Mouse (Mus musculus): ENCODE measurements around the gene Reep6.
A peak's percentile ranks its signal among the peaks of the same experiment; 100 is the strongest.

Gene Reep6

GRCm38 (mm10) chr10:80301256-80302081 is 28.3 kb upstream of the Reep6 start:
- DNase-seq (ENCODE audit: low spot score): no peak

GRCm38 (mm10) chr10:80302082-80302355 is 27.7 kb upstream of the Reep6 start:
- no peak for DNase-seq (ENCODE audit: low spot score)

- DNase-seq (ENCODE audit: low spot score): no peak
Observed at GRCm38 (mm10) chr10:80302471-80302881, 27.3 kb upstream of the Reep6 start.

DNA sequence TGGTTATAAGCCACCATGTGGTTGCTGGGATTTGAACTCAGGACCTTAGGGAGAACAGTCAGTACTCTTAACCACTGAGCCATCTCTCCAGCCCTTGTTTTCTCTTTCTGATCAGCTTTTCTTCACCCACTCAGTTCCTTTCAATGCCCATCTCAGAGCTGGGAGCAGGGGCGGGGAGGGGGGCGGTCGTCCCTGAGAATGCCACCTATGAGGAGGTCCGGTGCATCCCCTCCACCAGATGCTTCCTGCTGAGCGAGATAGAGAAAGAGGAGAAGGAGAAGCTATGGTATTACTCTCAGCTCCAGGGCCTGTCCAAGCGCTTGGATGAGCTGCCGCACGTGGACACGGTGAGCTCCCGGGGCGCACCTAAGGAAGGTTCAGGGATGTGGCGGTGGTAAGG is 25.3 kb upstream of the Reep6 start:
- DNase-seq (ENCODE audit: low spot score): no peak

DNA sequence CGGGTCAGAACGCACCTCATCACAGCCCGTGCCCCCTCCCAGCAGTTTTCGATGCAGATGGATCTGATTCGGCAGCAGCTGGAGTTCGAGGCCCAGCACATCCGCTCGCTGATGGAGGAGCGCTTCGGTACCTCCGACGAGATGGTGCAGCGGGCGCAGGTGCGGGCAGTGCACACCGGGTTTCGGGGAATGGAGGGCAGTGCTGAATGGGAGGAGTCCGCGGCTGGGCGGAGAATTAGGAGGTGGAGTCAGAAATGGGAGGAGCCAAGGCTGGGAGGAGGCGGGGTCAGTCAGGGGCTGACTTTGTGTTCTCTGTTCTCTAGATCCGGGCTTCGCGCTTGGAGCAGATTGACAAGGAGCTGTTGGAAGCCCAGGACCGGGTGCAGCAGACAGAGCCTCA is 24.9 kb upstream of the Reep6 start:
- peak; percentile 51 for DNase-seq (ENCODE audit: low spot score)

DNA sequence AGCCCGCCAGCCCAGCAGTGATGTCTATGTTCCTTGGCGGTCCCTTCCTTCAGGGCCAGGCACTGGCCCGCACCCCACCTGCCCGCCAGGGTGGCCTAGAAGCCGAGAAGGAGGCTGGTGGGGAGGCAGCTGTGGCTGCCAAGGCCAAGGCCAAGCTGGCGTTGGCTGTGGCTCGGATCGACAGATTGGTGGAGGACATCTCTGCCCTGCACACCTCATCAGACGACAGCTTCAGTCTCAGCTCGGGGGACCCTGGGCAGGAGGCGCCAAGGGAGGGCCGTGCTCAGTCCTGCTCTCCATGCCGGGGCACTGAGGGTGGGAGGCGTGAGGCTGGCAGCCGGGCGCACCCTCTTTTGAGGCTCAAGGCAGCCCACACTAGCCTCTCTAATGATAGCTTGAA is 18.2 kb upstream of the Reep6 start:
- DNase-seq (ENCODE audit: low spot score): no peak

DNA sequence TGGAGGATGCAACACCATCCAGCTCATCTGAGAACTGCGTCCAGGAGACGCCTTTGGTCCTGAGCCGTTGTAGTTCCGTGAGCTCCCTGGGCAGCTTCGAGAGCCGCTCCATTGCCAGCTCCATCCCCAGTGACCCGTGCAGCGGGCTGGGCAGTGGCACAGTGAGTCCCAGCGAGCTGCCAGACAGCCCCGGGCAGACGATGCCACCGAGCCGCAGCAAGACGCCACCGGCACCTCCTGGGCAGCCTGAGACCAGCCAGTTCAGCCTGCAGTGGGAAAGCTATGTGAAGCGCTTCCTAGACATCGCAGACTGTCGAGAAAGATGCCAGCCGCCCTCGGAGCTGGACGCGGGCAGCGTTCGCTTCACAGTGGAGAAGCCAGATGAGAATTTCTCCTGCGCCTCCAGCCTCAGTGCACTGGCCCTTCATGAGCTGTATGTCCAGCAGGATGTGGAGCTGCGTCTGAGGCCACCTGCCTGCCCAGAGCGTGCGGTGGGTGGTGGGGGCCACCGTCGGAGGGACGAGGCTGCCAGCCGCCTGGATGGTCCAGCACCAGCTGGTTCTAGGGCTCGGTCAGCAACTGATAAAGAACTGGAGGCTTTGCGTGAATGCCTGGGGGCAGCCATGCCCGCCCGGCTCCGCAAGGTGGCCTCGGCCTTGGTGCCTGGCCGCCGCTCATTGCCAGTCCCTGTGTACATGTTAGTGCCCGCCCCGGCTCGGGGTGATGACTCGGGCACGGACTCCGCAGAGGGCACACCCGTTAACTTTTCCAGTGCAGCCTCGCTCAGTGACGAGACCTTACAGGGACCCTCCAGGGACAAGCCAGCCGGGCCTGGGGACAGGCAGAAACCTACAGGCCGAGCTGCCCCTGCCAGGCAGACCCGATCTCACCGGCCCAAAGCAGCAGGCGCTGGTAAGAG is 16.9 kb upstream of the Reep6 start:
- DNase-seq (ENCODE audit: low spot score): no peak

GRCm38 (mm10) chr10:80313627-80314201 is 16.0 kb upstream of the Reep6 start:
- DNase-seq (ENCODE audit: low spot score): no peak

DNA sequence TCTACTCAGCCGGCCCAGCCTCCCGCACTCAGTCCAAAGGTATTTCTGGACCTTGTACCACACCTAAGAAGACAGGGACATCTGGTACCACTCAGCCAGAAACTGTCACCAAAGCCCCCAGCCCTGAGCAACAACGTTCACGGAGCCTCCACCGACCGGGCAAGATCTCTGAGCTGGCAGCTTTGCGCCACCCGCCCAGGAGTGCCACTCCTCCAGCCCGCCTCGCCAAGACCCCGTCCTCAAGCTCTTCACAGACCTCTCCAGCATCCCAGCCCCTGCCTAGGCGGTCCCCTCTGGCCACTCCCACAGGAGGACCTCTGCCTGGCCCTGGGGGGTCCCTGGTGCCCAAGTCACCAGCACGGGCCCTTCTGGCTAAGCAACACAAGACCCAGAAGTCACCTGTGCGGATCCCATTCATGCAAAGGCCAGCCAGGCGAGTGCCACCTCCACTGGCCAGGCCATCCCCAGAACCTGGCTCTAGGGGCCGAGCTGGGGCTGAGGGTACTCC is 15.2 kb upstream of the Reep6 start:
- no peak for DNase-seq (ENCODE audit: low spot score)

DNA sequence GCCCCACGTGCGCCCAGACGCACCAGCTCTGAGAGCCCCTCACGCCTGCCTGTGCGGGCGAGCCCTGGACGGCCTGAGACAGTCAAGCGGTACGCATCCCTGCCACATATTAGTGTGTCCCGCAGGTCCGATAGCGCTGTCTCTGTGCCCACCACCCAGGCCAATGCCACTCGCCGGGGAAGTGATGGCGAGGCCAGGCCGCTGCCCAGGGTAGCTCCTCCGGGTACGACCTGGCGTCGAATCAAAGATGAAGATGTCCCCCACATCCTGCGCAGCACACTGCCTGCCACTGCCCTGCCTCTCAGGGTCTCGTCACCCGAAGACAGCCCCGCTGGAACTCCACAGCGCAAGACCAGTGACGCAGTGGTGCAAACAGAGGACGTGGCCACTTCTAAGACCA is 14.4 kb upstream of the Reep6 start:
- DNase-seq (ENCODE audit: low spot score): no peak

GRCm38 (mm10) chr10:80316359-80316781 is 13.4 kb upstream of the Reep6 start:
- DNase-seq (ENCODE audit: low spot score): no peak

- no peak for DNase-seq (ENCODE audit: low spot score)
Observed at GRCm38 (mm10) chr10:80317011-80317410, 12.7 kb upstream of the Reep6 start.

- DNase-seq (ENCODE audit: low spot score): peak; percentile 81
Observed at GRCm38 (mm10) chr10:80320340-80320760, 9.4 kb upstream of the Reep6 start, which contains the start of gene 2310011J03Rik. 2310011J03Rik (minus strand) TSS chr10:80320537.

GRCm38 (mm10) chr10:80321014-80321669 is 8.6 kb upstream of the Reep6 start:
- DNase-seq (ENCODE audit: low spot score): no peak

GRCm38 (mm10) chr10:80321670-80322581 is 7.8 kb upstream of the Reep6 start:
- DNase-seq (ENCODE audit: low spot score): no peak

- DNase-seq (ENCODE audit: low spot score): no peak
Observed at GRCm38 (mm10) chr10:80322811-80323211, 6.9 kb upstream of the Reep6 start.

GRCm38 (mm10) chr10:80323261-80324119 is 6.3 kb upstream of the Reep6 start:
- peak; percentile 72 for DNase-seq (ENCODE audit: low spot score)

- DNase-seq (ENCODE audit: low spot score): no peak
Observed at GRCm38 (mm10) chr10:80324120-80325037, 5.4 kb upstream of the Reep6 start.

DNA sequence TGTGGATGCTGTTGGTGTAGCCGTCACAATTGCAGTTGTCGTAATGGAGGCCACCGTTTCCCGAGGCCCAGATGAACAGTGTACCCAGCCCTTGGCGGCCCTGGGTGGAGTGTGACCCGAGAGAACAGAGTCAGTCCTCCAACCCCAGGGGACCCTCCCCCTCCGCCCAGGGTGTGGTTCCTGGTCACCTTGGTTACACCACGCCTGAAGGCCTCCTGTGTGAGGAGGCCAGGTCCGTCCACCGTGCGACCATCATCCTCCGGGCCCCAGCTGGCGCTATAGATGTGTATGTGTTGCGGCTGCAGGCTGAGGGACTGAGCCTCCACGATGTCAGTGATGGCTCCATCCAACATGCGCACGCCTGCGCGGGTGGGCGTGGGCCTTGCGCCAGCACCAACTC is 4.7 kb upstream of the Reep6 start:
- DNase-seq (ENCODE audit: low spot score): no peak
